Mouse (Mus musculus) heart, embryonic 16.5 days (tissue): ENCODE measurements around the gene Ltc4s. TPM values are rescaled to one million over a fixed set of nuclear protein-coding genes. Genes with fewer than 3 reads are reported as not detected.

Experiments
- ATAC-seq: fragments of 200-750 bp; cut with Nextera tagmentation; replicated peaks from 2 replicates; pipeline ENCODE4 v1.8.0; 2017; ENCODE audit warnings: moderate number of reproducible peaks; ENCODE audit not compliant: insufficient read depth, low FRiP score; ENCODE audit errors: extremely low read depth
- H3K27ac ChIP-seq: fragments of 300-500 bp; sonication (generic); 2 replicates; pipeline ENCODE4 v1.5.1; 2014; ENCODE audit warnings: mild to moderate bottlenecking, low read length, control low read depth, moderate library complexity
- H3K27me3 ChIP-seq: fragments of 300-500 bp; sonication (generic); 2 replicates; pipeline ENCODE4 v1.6.1; 2014; ENCODE audit warnings: low read length, mixed read lengths; ENCODE audit not compliant: control insufficient read depth, insufficient read depth
- H3K36me3 ChIP-seq: fragments of 300-500 bp; sonication (generic); 2 replicates; pipeline ENCODE4 v1.6.1; 2014; ENCODE audit not compliant: control insufficient read depth, insufficient read depth
- H3K4me1 ChIP-seq: fragments of 300-500 bp; sonication (generic); 2 replicates; pipeline ENCODE4 v1.6.1; 2014; ENCODE audit warnings: low read length, mixed read lengths; ENCODE audit not compliant: control insufficient read depth, insufficient read depth
- H3K4me2 ChIP-seq: fragments of 300-500 bp; sonication (generic); 2 replicates; pipeline ENCODE4 v1.6.1; 2014; ENCODE audit warnings: low read depth, mild to moderate bottlenecking, control low read depth, low read length
- H3K4me3 ChIP-seq: fragments of 300-500 bp; sonication (generic); 2 replicates; pipeline ENCODE4 v1.5.1; 2014; ENCODE audit warnings: mild to moderate bottlenecking, control low read depth, low read length
- H3K9ac ChIP-seq: fragments of 300-500 bp; sonication (generic); 2 replicates; pipeline ENCODE4 v1.6.1; 2014; ENCODE audit warnings: low read length, control low read depth
- H3K9me3 ChIP-seq: fragments of 300-500 bp; sonication (generic); replicated peaks from 2 replicates; pipeline ENCODE4 v1.6.1; 2016; ENCODE audit warnings: low read length; ENCODE audit not compliant: control insufficient read depth
- WGBS: fragments of 180-500 bp; shearing (Covaris S2); extraction: QIAGEN DNeasy Blood & Tissue Kit; methylation state at CpG from one replicate; pipeline ENCODE4 v1.1.7; 2014; 5-methylcytosine and 5-hydroxymethylcytosine counted together
- polyA plus RNA-seq: library from polyadenylated mRNA; unstranded; fragments of >200 nt; fragmentation: Nextera tagmentation; extraction: Ambion mirVana; gene quantifications from 2 replicates; pipeline ENCODE4 v1.2.1, GENCODE M21; 2015

The Ltc4s gene
- polyA plus RNA-seq, 1 experiment from 2014 or later = 1.5 TPM

DNA sequence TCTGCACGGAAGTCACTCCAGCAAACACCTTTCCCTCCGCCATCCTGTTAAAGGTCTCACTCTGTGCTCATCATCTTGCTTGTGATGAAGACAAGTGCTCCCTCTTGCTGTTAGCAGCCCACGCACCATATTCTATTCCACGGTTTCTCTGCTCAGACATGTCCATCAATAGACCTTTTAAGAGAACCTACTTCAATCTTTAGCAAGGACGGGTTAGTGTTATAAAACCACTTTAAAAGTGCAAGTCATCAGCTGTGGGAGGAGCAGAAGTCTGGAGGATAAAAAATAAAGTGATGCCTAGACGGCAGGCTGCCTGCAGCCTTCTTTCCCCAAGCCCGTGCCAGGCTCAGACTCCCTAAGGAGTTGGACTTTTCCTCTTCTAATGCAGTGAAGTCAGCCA is 18.2 kb upstream of the Ltc4s start:
- H3K4me3 ChIP-seq = no peak overlapping the region

DNA sequence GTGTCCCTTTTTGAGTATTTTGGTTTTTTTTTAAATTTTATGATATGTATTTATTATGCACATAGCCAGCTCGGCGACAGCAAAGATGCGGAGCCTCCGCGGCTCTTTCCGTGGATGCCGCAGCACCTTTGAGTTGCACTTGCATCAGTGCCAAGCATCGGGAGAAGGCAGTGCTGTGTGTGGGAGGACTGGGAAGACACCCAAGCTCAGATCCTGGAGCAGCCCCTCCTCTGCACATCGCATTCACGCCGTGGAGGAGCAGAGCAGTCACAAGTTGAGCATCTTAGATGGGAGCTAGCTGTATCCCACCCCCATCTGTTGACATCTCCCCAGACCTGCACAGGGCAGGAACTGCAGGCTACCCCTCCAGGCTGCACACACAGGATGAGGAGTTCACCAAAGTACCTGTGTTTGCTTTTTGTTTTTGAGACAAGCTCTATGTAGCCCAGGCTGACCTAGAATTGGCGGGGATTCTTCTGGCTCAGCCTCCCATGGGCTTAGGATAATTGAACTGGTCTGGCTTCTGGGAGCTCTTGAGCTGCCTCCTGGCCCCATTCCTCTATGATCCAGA is 15.7 kb upstream of the Ltc4s start:
- no peak overlapping the region for H3K4me2 ChIP-seq
- no peak for ATAC-seq
- H3K4me1 ChIP-seq = peaks cover 11% of the 10 kb centered on the region
- no peaks in the 10 kb centered on the region for H3K9me3 ChIP-seq
- peaks cover 20% of the 10 kb centered on the region for H3K36me3 ChIP-seq
- H3K9ac ChIP-seq = no peak overlapping the region
- no peaks in the 10 kb centered on the region for H3K27me3 ChIP-seq
- 69% methylated on average over 12 of the region's 12 CpGs for WGBS
- no peak overlapping the region for H3K4me3 ChIP-seq
- H3K27ac ChIP-seq = no peak overlapping the region

More for the DNA sequence above, 18.2 kb upstream of the Ltc4s start:
- Histone ChIP-seq H3K4me1 (peaks cover 16% of the 10 kb centered on the region), H3K27me3 (no peaks in the 10 kb centered on the region), H3K9me3 (no peaks in the 10 kb centered on the region), H3K36me3 (peaks cover 38% of the 10 kb centered on the region), H3K27ac (no peak overlapping the region), H3K9ac (no peak overlapping the region), H3K4me2 (no peak overlapping the region)
- ATAC-seq = no peak
- 78% methylated on average over 7 of the region's 7 CpGs for WGBS

DNA sequence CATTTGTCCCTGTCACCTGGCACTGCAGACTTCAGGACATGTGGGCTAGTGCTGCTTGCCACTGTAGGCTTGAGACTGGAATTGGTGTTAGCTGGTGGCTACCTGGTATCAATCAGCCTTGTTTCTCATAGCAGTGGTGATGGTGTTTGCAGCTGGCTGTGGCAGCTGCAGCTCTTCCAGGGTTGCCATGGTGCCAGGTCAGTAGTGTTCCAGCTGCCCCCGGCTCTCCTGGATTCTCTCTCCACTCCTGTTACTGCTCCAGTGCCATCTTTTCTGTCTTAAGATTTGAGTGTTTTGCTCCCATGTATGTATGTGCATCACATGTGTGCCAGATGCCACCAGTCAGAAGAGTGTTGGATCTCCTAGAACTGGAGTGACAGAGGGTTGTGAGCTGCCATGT is 15.0 kb upstream of the Ltc4s start:
- Histone ChIP-seq H3K27me3 (no peaks in the 10 kb centered on the region), H3K9ac (no peak overlapping the region), H3K4me1 (peaks cover 11% of the 10 kb centered on the region), H3K27ac (no peak overlapping the region), H3K4me3 (no peak overlapping the region), H3K36me3 (peaks cover 17% of the 10 kb centered on the region), H3K9me3 (no peaks in the 10 kb centered on the region), H3K4me2 (no peak overlapping the region)
- 75% methylated on average over 1 of the region's 1 CpGs for WGBS
- ATAC-seq = no peak

DNA sequence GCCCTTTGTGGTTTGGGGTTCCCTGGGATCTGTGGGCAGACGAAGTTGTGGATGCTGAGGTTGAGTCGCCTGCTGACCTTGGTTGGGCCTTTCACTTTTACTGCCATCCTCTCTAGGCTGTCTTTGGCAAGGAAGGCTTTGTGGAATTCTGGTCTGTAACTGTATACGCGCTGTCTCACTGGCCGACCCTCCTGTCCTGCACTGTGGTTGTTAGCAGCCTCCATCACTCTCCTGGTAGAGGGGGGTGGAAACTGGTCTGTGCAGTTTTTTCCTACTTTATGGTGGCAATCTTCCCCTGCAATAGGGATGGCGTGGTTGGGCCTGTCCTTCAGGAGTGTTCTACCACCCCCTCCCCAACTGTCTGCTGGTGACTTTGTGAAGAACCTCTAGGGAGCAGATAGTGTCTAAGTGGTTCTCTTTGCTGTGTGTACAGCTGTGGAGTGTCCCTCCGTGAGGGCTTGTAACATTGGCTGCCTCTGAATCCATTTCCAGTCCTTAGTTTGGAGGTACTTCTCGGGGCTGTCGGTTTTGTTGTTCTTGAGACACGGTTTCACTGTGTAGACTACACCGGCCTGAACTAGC is 14.4 kb upstream of the Ltc4s start:
- H3K9ac ChIP-seq = no peak overlapping the region
- H3K27ac ChIP-seq = no peak overlapping the region
- H3K27me3 ChIP-seq = no peaks in the 10 kb centered on the region
- H3K4me2 ChIP-seq = no peak overlapping the region
- H3K36me3 ChIP-seq = peaks cover 11% of the 10 kb centered on the region
- WGBS = 63% methylated on average over 11 of the region's 11 CpGs
- no peak overlapping the region for H3K4me3 ChIP-seq
- ATAC-seq = peak; percentile 10; the same call in 1 of the 2 replicates
- peaks cover 11% of the 10 kb centered on the region for H3K4me1 ChIP-seq
- no peaks in the 10 kb centered on the region for H3K9me3 ChIP-seq

DNA sequence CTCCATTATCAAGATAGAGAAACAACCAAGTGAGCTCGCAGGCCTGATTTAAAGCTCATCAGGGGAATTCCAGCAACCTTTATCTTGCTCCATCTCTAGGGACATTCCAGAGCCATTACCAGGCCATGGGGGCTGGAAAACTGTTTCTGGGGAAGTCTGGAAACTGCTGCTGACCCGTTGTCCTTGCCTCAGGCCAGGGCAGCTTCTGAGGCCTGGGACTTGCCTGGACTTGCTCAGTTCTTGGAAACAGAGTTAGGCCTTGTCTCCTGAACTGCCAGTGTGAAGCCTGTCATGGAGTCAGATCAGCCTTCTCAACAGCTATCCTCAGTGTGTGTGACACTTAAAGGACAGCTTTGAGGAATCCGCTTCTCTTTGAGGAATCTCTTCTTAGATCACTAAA is 13.8 kb upstream of the Ltc4s start:
- H3K27ac ChIP-seq = no peak overlapping the region
- ATAC-seq = no peak
- no peak overlapping the region for H3K4me2 ChIP-seq
- H3K27me3 ChIP-seq = no peaks in the 10 kb centered on the region
- H3K36me3 ChIP-seq = peaks cover 8% of the 10 kb centered on the region
- peaks cover 11% of the 10 kb centered on the region for H3K4me1 ChIP-seq
- no peaks in the 10 kb centered on the region for H3K9me3 ChIP-seq
- H3K4me3 ChIP-seq = no peak overlapping the region
- H3K9ac ChIP-seq = no peak overlapping the region
- 44% methylated on average over 3 of the region's 3 CpGs for WGBS

DNA sequence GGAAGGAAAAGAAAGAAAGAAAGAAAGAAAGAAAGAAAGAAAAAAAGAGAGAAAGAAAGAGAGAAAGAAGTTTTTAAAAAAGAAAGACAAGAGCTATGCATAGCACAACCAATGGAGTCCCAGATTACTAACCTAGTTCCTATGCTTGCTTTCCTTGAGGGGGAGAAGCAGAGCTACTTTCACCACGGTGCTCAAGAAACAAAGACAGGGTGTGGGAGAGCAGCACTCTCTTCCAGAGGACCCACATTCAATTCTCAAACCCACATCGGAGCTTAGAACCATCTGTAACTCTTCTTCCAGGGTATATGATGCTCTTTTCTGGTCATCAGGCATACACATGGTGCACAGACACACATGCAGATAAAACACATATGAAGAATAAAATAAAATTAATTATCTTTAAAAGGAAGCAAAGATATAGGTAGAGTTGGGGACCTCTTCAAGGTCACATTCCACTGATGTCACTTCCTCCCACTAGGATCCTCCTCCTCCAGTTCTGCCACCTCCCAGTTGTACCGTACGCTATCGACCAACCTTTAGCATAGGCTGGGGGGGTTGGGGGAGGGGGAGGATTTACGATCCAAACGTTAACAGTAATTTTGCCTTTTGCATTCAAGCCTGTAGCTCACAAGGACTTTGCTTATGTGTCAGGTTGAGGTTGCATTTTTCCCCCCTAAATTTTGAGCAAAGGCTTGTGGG is 10.2 kb upstream of the Ltc4s start:
- no peak overlapping the region for H3K4me3 ChIP-seq
- peaks cover 11% of the 10 kb centered on the region for H3K4me1 ChIP-seq
- H3K27me3 ChIP-seq = no peaks in the 10 kb centered on the region
- 78% methylated on average over 7 of the region's 7 CpGs for WGBS
- no peak overlapping the region for H3K27ac ChIP-seq
- no peak for ATAC-seq
- no peaks in the 10 kb centered on the region for H3K36me3 ChIP-seq
- H3K9me3 ChIP-seq = no peaks in the 10 kb centered on the region
- no peak overlapping the region for H3K4me2 ChIP-seq
- H3K9ac ChIP-seq = no peak overlapping the region

DNA sequence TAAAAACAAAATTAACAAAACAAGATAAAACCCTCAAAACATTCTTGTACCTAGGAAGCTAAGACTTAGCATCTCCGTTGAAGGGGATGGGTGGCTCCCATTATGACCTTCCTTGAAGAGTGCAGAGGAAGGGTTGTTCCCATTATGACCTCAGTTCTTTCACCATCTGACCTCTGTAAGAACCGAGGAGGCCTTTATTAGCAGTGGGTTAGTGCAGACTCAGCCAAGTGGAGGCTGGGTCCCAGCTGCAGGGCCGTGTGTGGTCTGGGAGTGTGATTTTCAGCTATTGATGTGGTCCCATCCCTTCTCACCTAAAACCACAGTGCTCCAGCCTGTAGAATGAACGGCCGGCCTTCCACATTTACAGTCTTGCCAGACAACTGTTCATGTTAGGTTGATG is 6.9 kb upstream of the Ltc4s start:
- H3K36me3 ChIP-seq = no peaks in the 10 kb centered on the region
- no peak overlapping the region for H3K4me2 ChIP-seq
- H3K9ac ChIP-seq = no peak overlapping the region
- WGBS = 69% methylated on average over 5 of the region's 5 CpGs
- ATAC-seq = no peak
- no peaks in the 10 kb centered on the region for H3K27me3 ChIP-seq
- no peak overlapping the region for H3K27ac ChIP-seq
- H3K4me3 ChIP-seq = no peak overlapping the region
- no peaks in the 10 kb centered on the region for H3K9me3 ChIP-seq
- no peaks in the 10 kb centered on the region for H3K4me1 ChIP-seq

DNA sequence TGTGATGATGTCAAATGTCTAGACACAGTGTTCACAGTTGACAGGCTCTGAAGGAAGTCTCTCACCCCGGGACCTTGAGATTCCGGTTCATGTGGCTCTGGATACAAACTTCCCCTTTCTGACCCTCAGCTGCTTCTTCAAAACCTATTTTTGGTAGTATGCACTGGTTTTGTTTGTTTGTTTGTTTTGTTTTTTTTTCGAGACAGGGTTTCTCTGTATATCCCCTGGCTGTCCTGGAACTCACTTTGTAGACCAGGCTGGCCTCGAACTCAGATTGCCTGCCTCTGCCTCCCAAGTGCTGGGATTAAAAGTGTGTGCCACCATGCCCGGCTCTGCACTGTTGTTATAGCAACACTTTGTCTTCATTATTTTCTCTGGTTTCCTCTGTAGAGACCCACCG is 5.5 kb upstream of the Ltc4s start:
- H3K9me3 ChIP-seq = no peaks in the 10 kb centered on the region
- H3K36me3 ChIP-seq = no peaks in the 10 kb centered on the region
- 69% methylated on average over 6 of the region's 6 CpGs for WGBS
- ATAC-seq = no peak
- H3K4me3 ChIP-seq = no peak overlapping the region
- no peak overlapping the region for H3K27ac ChIP-seq
- no peak overlapping the region for H3K4me2 ChIP-seq
- H3K9ac ChIP-seq = no peak overlapping the region
- no peaks in the 10 kb centered on the region; the same call in 1 of the 2 replicates for H3K27me3 ChIP-seq
- no peaks in the 10 kb centered on the region for H3K4me1 ChIP-seq

DNA sequence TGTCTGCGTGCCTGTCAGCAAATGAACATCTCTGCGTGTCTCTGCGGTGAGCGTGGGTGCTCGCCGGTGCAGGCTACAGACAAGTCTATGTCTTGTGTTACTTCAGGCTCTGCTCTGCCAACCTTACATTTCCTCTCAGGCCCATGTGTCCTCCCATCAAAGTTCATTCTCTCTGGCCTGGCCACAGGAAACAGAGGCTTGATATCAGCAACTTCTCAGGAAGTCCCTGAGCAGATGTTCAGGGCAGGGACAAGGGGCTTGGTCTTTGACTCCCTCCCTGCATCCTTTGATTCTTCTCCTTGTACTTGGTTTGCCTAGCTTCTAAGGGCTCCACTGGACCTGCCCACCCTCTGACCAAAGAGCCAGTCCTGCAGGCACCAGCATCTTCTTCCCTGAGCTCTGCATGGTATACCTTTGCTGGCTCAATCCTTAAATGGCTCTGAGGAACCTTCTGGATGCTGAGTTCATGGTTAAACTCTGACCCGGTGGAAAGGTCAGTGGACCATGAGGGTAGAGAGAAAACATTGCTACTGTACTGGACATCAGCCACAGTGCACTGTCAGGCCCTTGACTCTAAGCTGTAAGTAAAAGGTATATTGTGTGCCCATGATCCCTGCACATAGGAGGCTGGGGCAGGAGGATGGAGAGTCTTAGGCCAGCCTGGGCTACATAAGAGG is 2.0 kb upstream of the Ltc4s start:
- H3K4me2 ChIP-seq = no peak overlapping the region
- no peaks in the 10 kb centered on the region for H3K36me3 ChIP-seq
- peaks cover 16% of the 10 kb centered on the region for H3K4me1 ChIP-seq
- H3K27me3 ChIP-seq = peaks cover 19% of the 10 kb centered on the region
- no peak; the same call in 1 of the 2 replicates for ATAC-seq
- H3K27ac ChIP-seq = no peak overlapping the region
- H3K9ac ChIP-seq = no peak overlapping the region
- no peak overlapping the region for H3K4me3 ChIP-seq
- H3K9me3 ChIP-seq = no peaks in the 10 kb centered on the region
- 79% methylated on average over 7 of the region's 7 CpGs for WGBS
